Mouse (Mus musculus): ENCODE measurements around the gene Amz1. TPM values are rescaled to one million over a fixed set of nuclear protein-coding genes. Genes with fewer than 3 reads are reported as not detected.

The Amz1 gene
- total and polyA plus RNA-seq, 2 experiments from 2014 or later: 0.08 to 0.94 TPM

GRCm38 (mm10) chr5:140796051-140796450, 72.1 kb downstream of the Amz1 start:
- H3K4me1 ChIP-seq (ENCODE audit: control insufficient read depth, insufficient read depth): peaks cover 73% of the 10 kb centered on the region
- H3K27ac ChIP-seq (ENCODE audit: low read depth): no peak overlapping the region; the same call in 1 of the 2 replicates
- ATAC-seq (ENCODE audit: insufficient read depth, low read depth): no peak
- H3K9me3 ChIP-seq (replicated peaks; ENCODE audit: control insufficient read depth, low read length): no peaks in the 10 kb centered on the region
- H3K27me3 ChIP-seq (ENCODE audit: control insufficient read depth, insufficient read depth, low read length): no peaks in the 10 kb centered on the region
- H3K36me3 ChIP-seq (replicated peaks; ENCODE audit: control insufficient read depth, insufficient read depth, low read length): no peaks in the 10 kb centered on the region
- H3K4me3 ChIP-seq (ENCODE audit: low read depth, low read length): no peak overlapping the region
- DNase-seq (ENCODE audit: low spot score): no peak
- WGBS: 85% methylated on average over 3 of the region's 3 CpGs
- no peak overlapping the region for H3K9ac ChIP-seq (replicated peaks; ENCODE audit: low read depth, low read length)
- H3K4me2 ChIP-seq (ENCODE audit: low read depth, low read length): no peak overlapping the region
- no peak for TF ChIP-seq EP300 (IDR thresholded peaks at IDR 0.05; ENCODE audit: low read depth)
- TF ChIP-seq CTCF (IDR thresholded peaks at IDR 0.05; ENCODE audit: low read depth): no peak

- H3K4me2 ChIP-seq (ENCODE audit: low read depth, low read length): peak overlapping the region; percentile 46
- peak overlapping the region; percentile 27 for H3K9ac ChIP-seq (replicated peaks; ENCODE audit: low read depth, low read length)
- peak; percentile 91 for DNase-seq (ENCODE audit: low spot score)
- TF ChIP-seq EP300 (IDR thresholded peaks at IDR 0.05; ENCODE audit: low read depth) (no peak), CTCF (IDR thresholded peaks at IDR 0.05; ENCODE audit: low read depth) (no peak)
- WGBS: 22% methylated on average over 7 of the region's 7 CpGs
- H3K9me3 ChIP-seq (replicated peaks; ENCODE audit: control insufficient read depth, low read length): no peaks in the 10 kb centered on the region
- peaks cover 60% of the 10 kb centered on the region for H3K4me1 ChIP-seq (ENCODE audit: control insufficient read depth, insufficient read depth)
- H3K27me3 ChIP-seq (ENCODE audit: control insufficient read depth, insufficient read depth, low read length): no peaks in the 10 kb centered on the region
- peak; percentile 71 for ATAC-seq (ENCODE audit: insufficient read depth, low read depth)
- H3K27ac ChIP-seq (ENCODE audit: low read depth): peak overlapping the region; percentile 88
- H3K36me3 ChIP-seq (replicated peaks; ENCODE audit: control insufficient read depth, insufficient read depth, low read length): no peaks in the 10 kb centered on the region
- no peak overlapping the region for H3K4me3 ChIP-seq (ENCODE audit: low read depth, low read length)
Observed at GRCm38 (mm10) chr5:140798158-140798557, 74.2 kb downstream of the Amz1 start.

- Histone ChIP-seq H3K27ac (ENCODE audit: low read depth) (peak overlapping the region; percentile 88), H3K4me2 (ENCODE audit: low read depth, low read length) (peak overlapping the region; percentile 46), H3K4me1 (ENCODE audit: control insufficient read depth, insufficient read depth) (peaks cover 59% of the 10 kb centered on the region)
Observed at GRCm38 (mm10) chr5:140798775-140799174, 74.8 kb downstream of the Amz1 start.

GRCm38 (mm10) chr5:140799190-140799589, 75.3 kb downstream of the Amz1 start:
- TF ChIP-seq EP300 (IDR thresholded peaks at IDR 0.05; ENCODE audit: low read depth) (no peak), CTCF (IDR thresholded peaks at IDR 0.05; ENCODE audit: low read depth) (no peak)
- DNase-seq (ENCODE audit: low spot score): no peak
- Histone ChIP-seq H3K9ac (replicated peaks; ENCODE audit: low read depth, low read length) (no peak overlapping the region), H3K27ac (ENCODE audit: low read depth) (peak overlapping the region; percentile 88), H3K9me3 (replicated peaks; ENCODE audit: control insufficient read depth, low read length) (no peaks in the 10 kb centered on the region), H3K4me2 (ENCODE audit: low read depth, low read length) (no peak overlapping the region), H3K4me3 (ENCODE audit: low read depth, low read length) (no peak overlapping the region), H3K27me3 (ENCODE audit: control insufficient read depth, insufficient read depth, low read length) (no peaks in the 10 kb centered on the region), H3K36me3 (replicated peaks; ENCODE audit: control insufficient read depth, insufficient read depth, low read length) (no peaks in the 10 kb centered on the region), H3K4me1 (ENCODE audit: control insufficient read depth, insufficient read depth) (peaks cover 59% of the 10 kb centered on the region)
- ATAC-seq (ENCODE audit: insufficient read depth, low read depth): no peak
- 40% methylated on average over 2 of the region's 2 CpGs for WGBS

More at GRCm38 (mm10) chr5:140798775-140799174, 74.8 kb downstream of the Amz1 start:
- no peak overlapping the region for H3K9ac ChIP-seq (replicated peaks; ENCODE audit: low read depth, low read length)
- TF ChIP-seq CTCF (IDR thresholded peaks at IDR 0.05; ENCODE audit: low read depth): no peak
- no peak for TF ChIP-seq EP300 (IDR thresholded peaks at IDR 0.05; ENCODE audit: low read depth)
- no peak overlapping the region for H3K4me3 ChIP-seq (ENCODE audit: low read depth, low read length)
- H3K27me3 ChIP-seq (ENCODE audit: control insufficient read depth, insufficient read depth, low read length): no peaks in the 10 kb centered on the region
- WGBS: 40% methylated on average over 5 of the region's 5 CpGs
- DNase-seq (ENCODE audit: low spot score) (no peak), ATAC-seq (ENCODE audit: insufficient read depth, low read depth) (no peak)
- no peaks in the 10 kb centered on the region for H3K36me3 ChIP-seq (replicated peaks; ENCODE audit: control insufficient read depth, insufficient read depth, low read length)
- H3K9me3 ChIP-seq (replicated peaks; ENCODE audit: control insufficient read depth, low read length): no peaks in the 10 kb centered on the region

- no peak overlapping the region for H3K4me2 ChIP-seq (ENCODE audit: low read depth, low read length)
- H3K4me3 ChIP-seq (ENCODE audit: low read depth, low read length): no peak overlapping the region
- DNase-seq (ENCODE audit: low spot score) (peak; percentile 31), ATAC-seq (ENCODE audit: insufficient read depth, low read depth) (peak; percentile 59)
- H3K9ac ChIP-seq (replicated peaks; ENCODE audit: low read depth, low read length): no peak overlapping the region
- H3K9me3 ChIP-seq (replicated peaks; ENCODE audit: control insufficient read depth, low read length): no peaks in the 10 kb centered on the region
- TF ChIP-seq EP300 (IDR thresholded peaks at IDR 0.05; ENCODE audit: low read depth): no peak
- no peak for TF ChIP-seq CTCF (IDR thresholded peaks at IDR 0.05; ENCODE audit: low read depth)
- H3K27me3 ChIP-seq (ENCODE audit: control insufficient read depth, insufficient read depth, low read length): no peaks in the 10 kb centered on the region
- 45% methylated on average over 6 of the region's 6 CpGs for WGBS
- peaks cover 55% of the 10 kb centered on the region for H3K4me1 ChIP-seq (ENCODE audit: control insufficient read depth, insufficient read depth)
- H3K36me3 ChIP-seq (replicated peaks; ENCODE audit: control insufficient read depth, insufficient read depth, low read length): no peaks in the 10 kb centered on the region
- H3K27ac ChIP-seq (ENCODE audit: low read depth): peak overlapping the region; percentile 62
Observed at GRCm38 (mm10) chr5:140800288-140800923, 76.5 kb downstream of the Amz1 start.

GRCm38 (mm10) chr5:140801782-140802181, 77.9 kb downstream of the Amz1 start:
- 68% methylated on average over 5 of the region's 5 CpGs for WGBS
- Histone ChIP-seq H3K4me1 (ENCODE audit: control insufficient read depth, insufficient read depth) (peaks cover 51% of the 10 kb centered on the region), H3K4me3 (ENCODE audit: low read depth, low read length) (no peak overlapping the region), H3K4me2 (ENCODE audit: low read depth, low read length) (no peak overlapping the region), H3K9me3 (replicated peaks; ENCODE audit: control insufficient read depth, low read length) (no peaks in the 10 kb centered on the region), H3K36me3 (replicated peaks; ENCODE audit: control insufficient read depth, insufficient read depth, low read length) (no peaks in the 10 kb centered on the region), H3K27me3 (ENCODE audit: control insufficient read depth, insufficient read depth, low read length) (no peaks in the 10 kb centered on the region), H3K9ac (replicated peaks; ENCODE audit: low read depth, low read length) (no peak overlapping the region), H3K27ac (ENCODE audit: low read depth) (no peak overlapping the region)
- ATAC-seq (ENCODE audit: insufficient read depth, low read depth): no peak
- TF ChIP-seq CTCF (IDR thresholded peaks at IDR 0.05; ENCODE audit: low read depth) (no peak), EP300 (IDR thresholded peaks at IDR 0.05; ENCODE audit: low read depth) (no peak)
- DNase-seq (ENCODE audit: low spot score): no peak
